Mouse (Mus musculus) brain, embryonic 14.5 days (tissue): ENCODE results near the gene Tctex1d4.

Experiments used
- CTCF ChIP-seq: fragments of 200-500 bp; IDR thresholded peaks from 2 replicates; pipeline ENCODE4 v1.5.1; 2012; ENCODE audit warnings: inconsistent platforms, mild to moderate bottlenecking, moderate library complexity, borderline replicate concordance; ENCODE audit not compliant: insufficient read depth, insufficient read length; ENCODE audit errors: extremely low read depth
- POLR2A ChIP-seq: fragments of 200-500 bp; IDR thresholded peaks from 2 replicates; pipeline ENCODE4 v1.6.1; 2012; ENCODE audit warnings: mild to moderate bottlenecking, inconsistent platforms, borderline replicate concordance; ENCODE audit not compliant: poor library complexity, insufficient read depth, insufficient read length, severe bottlenecking; ENCODE audit errors: extremely low read depth

- no peak for TF ChIP-seq CTCF
- TF ChIP-seq POLR2A: no peak
Observed at GRCm38 (mm10) chr4:117120052-117120444, 6.5 kb upstream of the Tctex1d4 start.
